Mouse (Mus musculus) stomach, embryonic 16.5 days (tissue): ENCODE results near the gene Haus3. TPM values are rescaled to one million over a fixed set of nuclear protein-coding genes. Genes with fewer than 3 reads are reported as not detected.

Source experiments
- ATAC-seq: fragments of 200-750 bp; cut with Nextera tagmentation; 2 replicates; pipeline ENCODE4 v1.8.0; 2017; ENCODE audit warnings: moderate number of reproducible peaks, moderate TSS enrichment; ENCODE audit not compliant: insufficient read depth, low FRiP score
- H3K27ac ChIP-seq: fragments of 300-500 bp; sonication (generic); 2 replicates; pipeline ENCODE4 v1.5.1; 2014; ENCODE audit warnings: low read length
- H3K27me3 ChIP-seq: fragments of 300-500 bp; sonication (generic); 2 replicates; pipeline ENCODE4 v1.6.1; 2014; ENCODE audit warnings: low read length, control low read depth, mixed read lengths; ENCODE audit not compliant: control insufficient read depth, insufficient read depth
- H3K36me3 ChIP-seq: fragments of 300-500 bp; sonication (generic); 2 replicates; pipeline ENCODE4 v1.6.1; 2014; ENCODE audit warnings: low read length; ENCODE audit not compliant: control insufficient read depth, insufficient read depth
- H3K4me1 ChIP-seq: fragments of 300-500 bp; sonication (generic); 2 replicates; pipeline ENCODE4 v1.6.1; 2014; ENCODE audit warnings: low read length, control low read depth, mixed read lengths; ENCODE audit not compliant: control insufficient read depth, insufficient read depth
- H3K4me2 ChIP-seq: fragments of 300-500 bp; sonication (generic); 2 replicates; pipeline ENCODE4 v1.6.1; 2014; ENCODE audit warnings: low read depth, low read length, mixed read lengths
- H3K4me3 ChIP-seq: fragments of 300-500 bp; sonication (generic); replicated peaks from 2 replicates; pipeline ENCODE4 v1.5.1; 2014; ENCODE audit warnings: mild to moderate bottlenecking, low read length
- H3K9ac ChIP-seq: fragments of 300-500 bp; sonication (generic); 2 replicates; pipeline ENCODE4 v1.6.1; 2014; ENCODE audit warnings: low read length
- H3K9me3 ChIP-seq: fragments of 300-500 bp; sonication (generic); replicated peaks from 2 replicates; pipeline ENCODE4 v1.6.1; 2016; ENCODE audit warnings: low read length, control low read depth; ENCODE audit not compliant: control insufficient read depth
- WGBS: fragments of 180-500 bp; shearing (Covaris S2); extraction: QIAGEN DNeasy Blood & Tissue Kit; methylation state at CpG from one replicate; pipeline ENCODE4 v1.1.7; 2014; 5-methylcytosine and 5-hydroxymethylcytosine counted together
- polyA plus RNA-seq: library from polyadenylated mRNA; unstranded; fragments of >200 nt; fragmentation: Nextera tagmentation; extraction: Ambion mirVana; gene quantifications from 2 replicates; pipeline ENCODE4 v1.2.1, GENCODE M21; 2015

The Haus3 gene
- polyA plus RNA-seq, 1 experiment from 2014 or later: 30.9 TPM

- no peak for ATAC-seq
These were observed 32.7 kb upstream of the Haus3 start for GRCm38 (mm10) chr5:34202006-34202405.

GRCm38 (mm10) chr5:34201396-34201795 lies 32.1 kb upstream of the Haus3 start:
- no peaks in the 10 kb centered on the region for H3K27me3 ChIP-seq
- no peak overlapping the region for H3K27ac ChIP-seq
- no peaks in the 10 kb centered on the region for H3K4me1 ChIP-seq
- no peaks in the 10 kb centered on the region for H3K36me3 ChIP-seq
- no peak overlapping the region for H3K9ac ChIP-seq
- H3K9me3 ChIP-seq: no peaks in the 10 kb centered on the region
- no peak overlapping the region for H3K4me3 ChIP-seq
- WGBS: 68% methylated on average over 2 of the region's 2 CpGs
- no peak overlapping the region for H3K4me2 ChIP-seq
- ATAC-seq: no peak

More at GRCm38 (mm10) chr5:34202006-34202405, 32.7 kb upstream of the Haus3 start:
- Histone ChIP-seq H3K27me3 (no peaks in the 10 kb centered on the region), H3K27ac (no peak overlapping the region), H3K4me3 (no peak overlapping the region), H3K9me3 (no peaks in the 10 kb centered on the region), H3K36me3 (no peaks in the 10 kb centered on the region), H3K4me2 (no peak overlapping the region), H3K9ac (no peak overlapping the region), H3K4me1 (no peaks in the 10 kb centered on the region)
- 60% methylated on average over 4 of the region's 4 CpGs for WGBS

- Histone ChIP-seq H3K27ac (no peak overlapping the region), H3K4me3 (no peak overlapping the region), H3K4me1 (no peaks in the 10 kb centered on the region), H3K9ac (no peak overlapping the region), H3K4me2 (no peak overlapping the region), H3K27me3 (no peaks in the 10 kb centered on the region), H3K36me3 (no peaks in the 10 kb centered on the region), H3K9me3 (no peaks in the 10 kb centered on the region)
- 85% methylated on average over 6 of the region's 6 CpGs for WGBS
- ATAC-seq: no peak
These were observed 29.3 kb upstream of the Haus3 start for GRCm38 (mm10) chr5:34198615-34199014.

GRCm38 (mm10) chr5:34197243-34197642 lies 27.9 kb upstream of the Haus3 start:
- H3K4me2 ChIP-seq: no peak overlapping the region
- H3K27ac ChIP-seq: no peak overlapping the region
- no peak overlapping the region for H3K9ac ChIP-seq
- ATAC-seq: no peak
- WGBS: 82% methylated on average over 4 of the region's 4 CpGs
- no peak overlapping the region for H3K4me3 ChIP-seq
- no peaks in the 10 kb centered on the region for H3K27me3 ChIP-seq
- H3K4me1 ChIP-seq: no peaks in the 10 kb centered on the region
- no peaks in the 10 kb centered on the region for H3K36me3 ChIP-seq
- no peaks in the 10 kb centered on the region for H3K9me3 ChIP-seq

- Histone ChIP-seq H3K27me3 (no peaks in the 10 kb centered on the region), H3K4me3 (no peak overlapping the region), H3K36me3 (no peaks in the 10 kb centered on the region), H3K4me1 (no peaks in the 10 kb centered on the region), H3K9me3 (no peaks in the 10 kb centered on the region), H3K9ac (no peak overlapping the region), H3K4me2 (no peak overlapping the region), H3K27ac (no peak overlapping the region)
- 78% methylated on average over 7 of the region's 7 CpGs for WGBS
- ATAC-seq: no peak
These were observed 27.1 kb upstream of the Haus3 start for GRCm38 (mm10) chr5:34196423-34196822.

- 89% methylated on average over 12 of the region's 12 CpGs for WGBS
- Histone ChIP-seq H3K9ac (no peak overlapping the region), H3K9me3 (no peaks in the 10 kb centered on the region), H3K27ac (no peak overlapping the region), H3K4me3 (no peak overlapping the region), H3K4me1 (0 out of 2 replicates have a peak, but pooled peaks cover 3% of the 10 kb centered on the region), H3K36me3 (no peaks in the 10 kb centered on the region), H3K27me3 (no peaks in the 10 kb centered on the region), H3K4me2 (no peak overlapping the region)
- ATAC-seq: no peak
These were observed 26.5 kb upstream of the Haus3 start for GRCm38 (mm10) chr5:34195786-34196185.

- no peak overlapping the region for H3K4me3 ChIP-seq
- no peaks in the 10 kb centered on the region for H3K27me3 ChIP-seq
- 73% methylated on average over 6 of the region's 6 CpGs for WGBS
- H3K9ac ChIP-seq: no peak overlapping the region
- H3K4me2 ChIP-seq: no peak overlapping the region
- H3K27ac ChIP-seq: no peak overlapping the region
- H3K9me3 ChIP-seq: no peaks in the 10 kb centered on the region
- no peaks in the 10 kb centered on the region for H3K36me3 ChIP-seq
- no peak for ATAC-seq
- 0 out of 2 replicates have a peak, but pooled peaks cover 3% of the 10 kb centered on the region for H3K4me1 ChIP-seq
These were observed 25.8 kb upstream of the Haus3 start for GRCm38 (mm10) chr5:34194975-34195662.

- Histone ChIP-seq H3K36me3 (no peaks in the 10 kb centered on the region), H3K4me1 (0 out of 2 replicates have a peak, but pooled peaks cover 3% of the 10 kb centered on the region), H3K27ac (no peak overlapping the region), H3K4me3 (no peak overlapping the region), H3K9ac (no peak overlapping the region), H3K27me3 (no peaks in the 10 kb centered on the region), H3K4me2 (no peak overlapping the region), H3K9me3 (no peaks in the 10 kb centered on the region)
- 48% methylated on average over 1 of the region's 1 CpGs for WGBS
- ATAC-seq: no peak
These were observed 25.1 kb upstream of the Haus3 start for GRCm38 (mm10) chr5:34194426-34194825.

- no peak for ATAC-seq
- H3K4me2 ChIP-seq: no peak overlapping the region
- H3K27ac ChIP-seq: no peak overlapping the region
- peaks cover 13% of the 10 kb centered on the region for H3K4me1 ChIP-seq
- H3K4me3 ChIP-seq: no peak overlapping the region
- 69% methylated on average over 4 of the region's 4 CpGs for WGBS
- no peaks in the 10 kb centered on the region for H3K36me3 ChIP-seq
- no peaks in the 10 kb centered on the region for H3K27me3 ChIP-seq
- no peak overlapping the region for H3K9ac ChIP-seq
- no peaks in the 10 kb centered on the region for H3K9me3 ChIP-seq
These were observed 22.5 kb upstream of the Haus3 start for GRCm38 (mm10) chr5:34191843-34192242.
